Mouse (Mus musculus) myocyte (in vitro differentiated cells): ENCODE data around the gene Uqcrc1.

Experiments
- CEBPB ChIP-seq: IDR thresholded peaks from 2 replicates; pipeline ENCODE4 v1.6.1; 2011; ENCODE audit warnings: mild to moderate bottlenecking, moderate library complexity; ENCODE audit not compliant: poor library complexity, insufficient read depth, severe bottlenecking
- E2F4 ChIP-seq: IDR thresholded peaks from one replicate; pipeline ENCODE4 v1.6.1; 2011; ENCODE audit warnings: mild to moderate bottlenecking, control low read depth, moderate library complexity; ENCODE audit not compliant: insufficient read depth
- MAX ChIP-seq: IDR thresholded peaks from one replicate; pipeline ENCODE4 v1.6.1; 2011; ENCODE audit warnings: low read depth, mild to moderate bottlenecking, control low read depth
- MYOD1 ChIP-seq, 3 experiments: IDR thresholded peaks; one replicate each; pipeline ENCODE4 v1.6.1; 2011; ENCODE audit warnings: control low read depth in 2 of 3, low read depth in 2 of 3, mild to moderate bottlenecking in 2 of 3, moderate library complexity in 1 of 3; ENCODE audit not compliant: insufficient read length in 2 of 3, control insufficient read depth in 1 of 3
- MYOG ChIP-seq, 3 experiments: IDR thresholded peaks; one replicate each; pipeline ENCODE4 v1.6.1; 2011; ENCODE audit warnings: control low read depth in 2 of 3, low read depth in 2 of 3, mild to moderate bottlenecking in 2 of 3; ENCODE audit not compliant: insufficient read length in 2 of 3, control insufficient read depth in 1 of 3, insufficient read depth in 1 of 3
- POLR2A ChIP-seq: IDR thresholded peaks from one replicate; pipeline ENCODE4 v1.6.1; 2011; ENCODE audit warnings: low read depth, mild to moderate bottlenecking, control low read depth, moderate library complexity; ENCODE audit not compliant: insufficient read length
- POLR2AphosphoS2 ChIP-seq: IDR thresholded peaks from one replicate; pipeline ENCODE4 v1.6.1; 2011; ENCODE audit warnings: low read depth, control low read depth; ENCODE audit not compliant: insufficient read length
- REST ChIP-seq: IDR thresholded peaks from one replicate; pipeline ENCODE4 v1.6.1; 2011; ENCODE audit warnings: mild to moderate bottlenecking, control low read depth, moderate library complexity; ENCODE audit not compliant: insufficient read depth, insufficient read length
- TCF12 ChIP-seq: IDR thresholded peaks from one replicate; pipeline ENCODE4 v1.6.1; 2011; ENCODE audit warnings: mild to moderate bottlenecking, control low read depth; ENCODE audit not compliant: poor library complexity, insufficient read depth, severe bottlenecking
- TCF3 ChIP-seq: IDR thresholded peaks from one replicate; pipeline ENCODE4 v1.6.1; 2011; ENCODE audit warnings: low read depth, control low read depth; ENCODE audit not compliant: insufficient read length
- USF1 ChIP-seq: IDR thresholded peaks from one replicate; pipeline ENCODE4 v1.6.1; 2011; ENCODE audit warnings: low read depth, mild to moderate bottlenecking, control low read depth, moderate library complexity

DNA sequence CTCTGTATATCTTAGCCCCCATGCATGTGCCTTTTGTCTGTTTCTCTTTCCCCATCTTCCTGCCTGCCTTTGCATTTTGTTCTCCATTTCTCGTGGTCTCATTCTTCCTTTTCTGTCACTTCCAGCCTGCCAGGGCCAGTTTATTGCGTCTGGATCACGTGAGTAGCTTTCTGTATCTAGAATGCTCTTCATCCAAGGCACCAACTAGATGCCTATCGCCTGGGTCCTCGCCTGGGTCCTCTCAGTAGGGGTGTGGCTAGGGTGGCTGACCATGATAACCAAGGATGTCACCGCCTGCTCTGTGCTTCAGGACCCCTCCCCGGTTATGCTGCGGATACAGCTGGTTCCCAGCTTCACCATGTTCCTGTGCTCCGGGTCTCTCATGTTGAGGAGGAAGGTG, 46.8 kb downstream of the Uqcrc1 start:
- TF ChIP-seq MYOG (IDR thresholded peaks at IDR 0.05; ENCODE audit: control insufficient read depth in 1 of 3, insufficient read depth in 1 of 3, insufficient read length in 2 of 3, low read depth in 2 of 3) = no peak
- TF ChIP-seq POLR2A = no peak
- TF ChIP-seq MYOD1 (IDR thresholded peaks at IDR 0.05; ENCODE audit: control insufficient read depth in 1 of 3, insufficient read length in 2 of 3, low read depth in 2 of 3) = no peak
- TF ChIP-seq TCF12 = no peak
- no peak for TF ChIP-seq CEBPB
- no peak for TF ChIP-seq MAX
- no peak for TF ChIP-seq POLR2AphosphoS2
- TF ChIP-seq USF1 = no peak
- TF ChIP-seq TCF3 = no peak
- TF ChIP-seq REST = no peak
- no peak for TF ChIP-seq E2F4
